Mouse (Mus musculus): ENCODE measurements at regions not wholly inside any gene's neighbourhood (a gene's known extent, or its start where the extent isn't known, plus 50 kb on each side); places are given as distances from the start of the nearest gene placed in this dataset.

DNA sequence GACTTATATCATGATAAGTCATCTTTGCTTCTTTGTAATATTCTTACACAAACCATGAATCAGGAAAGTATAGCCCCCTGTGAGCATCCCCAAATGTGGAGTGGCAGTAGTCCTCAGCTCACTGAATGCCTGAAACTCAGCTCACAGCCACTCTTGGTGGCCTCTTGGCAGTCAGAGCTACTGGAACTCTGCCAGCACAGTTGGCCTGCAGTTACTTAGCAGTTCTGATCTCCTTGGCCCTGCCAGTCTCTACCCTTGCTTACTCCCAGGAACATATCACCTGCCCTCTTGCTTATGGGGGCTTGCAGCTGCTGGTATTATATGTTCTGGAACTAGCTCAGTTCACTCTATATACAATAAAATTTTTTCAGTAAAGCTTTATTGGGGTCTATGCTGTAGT, 167.9 kb upstream of the Mad2l1 start:
- Histone ChIP-seq H3K27me3 (ENCODE audit: insufficient read depth, low read length) (no peaks in the 10 kb centered on the region), H3K9me3 (ENCODE audit: low read length) (no peaks in the 10 kb centered on the region), H3K4me2 (ENCODE audit: low read depth, low read length) (no peak overlapping the region), H3K4me3 (ENCODE audit: low read length) (no peak overlapping the region), H3K9ac (replicated peaks; ENCODE audit: low read length) (no peak overlapping the region), H3K4me1 (ENCODE audit: insufficient read depth, low read length) (no peaks in the 10 kb centered on the region), H3K27ac (no peak overlapping the region), H3K36me3 (ENCODE audit: insufficient read depth, low read length) (no peaks in the 10 kb centered on the region)
- DNase-seq (ENCODE audit: low spot score) (peak; percentile 79), ATAC-seq (peak; percentile 51; the same call in 1 of the 2 replicates)
- TF ChIP-seq CTCF (IDR thresholded peaks at IDR 0.05; ENCODE audit: low read depth), result no peak

DNA sequence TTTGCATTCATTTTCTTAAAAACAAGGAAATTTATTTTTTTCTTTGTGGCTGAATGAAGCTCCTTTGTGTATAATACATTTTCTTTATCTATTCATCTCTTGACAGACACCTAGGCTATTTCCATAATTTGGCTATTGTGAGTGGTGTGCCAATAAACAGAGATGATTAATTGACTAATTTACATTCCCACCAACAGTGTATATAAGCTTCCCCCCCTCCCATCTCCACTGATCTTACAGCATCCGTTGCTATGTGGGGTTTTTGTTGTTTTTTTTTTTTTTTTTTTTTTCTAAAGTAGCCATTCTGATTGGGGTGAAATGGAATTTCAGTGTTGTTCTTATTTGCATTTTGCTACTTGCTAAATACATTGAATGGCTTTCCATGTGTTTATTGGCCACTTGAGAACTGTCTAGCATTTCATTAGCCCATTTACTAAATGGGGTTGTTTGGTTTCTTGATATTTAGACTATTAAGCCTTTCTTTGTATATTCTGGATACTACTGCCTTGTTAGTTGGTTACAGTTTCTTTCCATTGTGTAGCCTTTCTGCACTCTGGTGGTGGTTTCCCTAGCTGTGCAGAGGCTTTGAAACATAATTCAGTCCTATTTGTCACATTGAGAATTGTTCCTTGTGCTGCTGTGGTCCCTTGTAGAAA, 153.8 kb upstream of the Mad2l1 start:
- no peak overlapping the region for H3K4me3 ChIP-seq (ENCODE audit: low read length)
- H3K9me3 ChIP-seq (ENCODE audit: low read length), result no peaks in the 10 kb centered on the region
- 8% methylated on average over 1 of the region's 1 CpGs for WGBS
- DNase-seq (ENCODE audit: low spot score) (no peak), ATAC-seq (no peak)
- H3K27ac ChIP-seq, result no peak overlapping the region
- no peaks in the 10 kb centered on the region for H3K27me3 ChIP-seq (ENCODE audit: insufficient read depth, low read length)
- no peaks in the 10 kb centered on the region for H3K36me3 ChIP-seq (ENCODE audit: insufficient read depth, low read length)
- H3K9ac ChIP-seq (replicated peaks; ENCODE audit: low read length), result no peak overlapping the region
- H3K4me1 ChIP-seq (ENCODE audit: insufficient read depth, low read length), result no peaks in the 10 kb centered on the region
- H3K4me2 ChIP-seq (ENCODE audit: low read depth, low read length), result no peak overlapping the region
- peak; percentile 18; the same call in 1 of the 2 replicates for TF ChIP-seq CTCF (IDR thresholded peaks at IDR 0.05; ENCODE audit: low read depth)

DNA sequence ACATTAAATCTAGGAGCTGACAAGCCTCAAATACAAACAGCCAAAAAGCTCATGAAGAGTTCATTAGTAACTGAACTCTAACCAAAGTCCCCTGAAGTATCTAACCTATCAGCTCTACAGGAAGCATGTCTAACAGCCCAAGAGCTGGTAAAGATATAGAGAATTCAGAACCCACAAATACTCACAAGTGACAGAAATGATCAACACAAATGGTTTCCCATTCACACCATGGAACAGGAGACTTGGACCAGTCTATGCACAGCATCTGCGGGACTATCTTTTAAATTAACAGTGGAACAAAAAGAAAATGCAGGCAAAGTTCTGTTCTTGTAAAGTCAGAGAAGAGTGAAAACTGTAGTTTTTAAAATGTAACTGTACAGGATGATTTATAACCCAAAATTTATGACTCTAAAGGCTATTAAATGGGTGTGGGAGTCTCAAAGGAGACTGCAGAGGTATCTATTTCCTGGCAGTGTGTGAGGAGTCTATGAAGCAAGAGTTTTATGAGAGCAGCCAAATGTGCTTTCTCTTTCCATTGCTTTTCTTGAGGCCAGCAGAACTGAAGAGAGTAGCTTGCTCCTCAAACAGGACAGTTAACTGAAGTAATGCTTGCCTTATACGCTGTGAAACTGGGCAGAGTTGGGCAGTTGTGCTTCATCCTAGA, 152.7 kb upstream of the Mad2l1 start:
- H3K9me3 ChIP-seq (ENCODE audit: low read length), result no peaks in the 10 kb centered on the region
- H3K27me3 ChIP-seq (ENCODE audit: insufficient read depth, low read length), result no peaks in the 10 kb centered on the region
- 94% methylated on average over 2 of the region's 2 CpGs for WGBS
- ATAC-seq (no peak), DNase-seq (ENCODE audit: low spot score) (no peak)
- H3K36me3 ChIP-seq (ENCODE audit: insufficient read depth, low read length), result no peaks in the 10 kb centered on the region
- no peak overlapping the region for H3K4me2 ChIP-seq (ENCODE audit: low read depth, low read length)
- no peak overlapping the region for H3K4me3 ChIP-seq (ENCODE audit: low read length)
- TF ChIP-seq CTCF (IDR thresholded peaks at IDR 0.05; ENCODE audit: low read depth), result no peak
- H3K4me1 ChIP-seq (ENCODE audit: insufficient read depth, low read length), result no peaks in the 10 kb centered on the region
- no peak overlapping the region for H3K27ac ChIP-seq
- no peak overlapping the region for H3K9ac ChIP-seq (replicated peaks; ENCODE audit: low read length)

DNA sequence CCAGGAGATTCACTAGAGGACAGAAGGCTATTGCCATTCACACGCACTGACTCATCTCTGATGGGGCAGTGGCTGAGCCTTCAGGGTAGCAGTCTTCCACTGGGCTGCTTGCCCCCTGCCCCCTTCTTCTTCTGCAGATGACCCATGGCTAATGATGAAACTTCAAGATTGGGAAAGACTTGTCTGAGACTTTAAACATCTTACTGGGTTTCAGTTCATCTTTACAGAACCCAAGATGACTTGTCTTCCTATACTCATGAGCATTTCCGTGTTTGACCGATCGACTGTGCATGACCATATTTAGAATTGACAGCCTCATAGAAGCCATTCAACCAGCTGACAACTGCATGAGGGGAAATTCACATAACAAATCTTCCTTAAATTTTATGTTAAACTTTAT, 140.0 kb upstream of the Mad2l1 start:
- Histone ChIP-seq H3K4me1 (ENCODE audit: insufficient read depth, low read length) (no peaks in the 10 kb centered on the region), H3K27me3 (ENCODE audit: insufficient read depth, low read length) (no peaks in the 10 kb centered on the region), H3K9ac (replicated peaks; ENCODE audit: low read length) (no peak overlapping the region), H3K27ac (no peak overlapping the region), H3K9me3 (ENCODE audit: low read length) (no peaks in the 10 kb centered on the region), H3K36me3 (ENCODE audit: insufficient read depth, low read length) (no peaks in the 10 kb centered on the region), H3K4me2 (ENCODE audit: low read depth, low read length) (no peak overlapping the region), H3K4me3 (ENCODE audit: low read length) (no peak overlapping the region)
- DNase-seq (ENCODE audit: low spot score) (no peak), ATAC-seq (no peak)
- 88% methylated on average over 4 of the region's 4 CpGs for WGBS
- no peak for TF ChIP-seq CTCF (IDR thresholded peaks at IDR 0.05; ENCODE audit: low read depth)

DNA sequence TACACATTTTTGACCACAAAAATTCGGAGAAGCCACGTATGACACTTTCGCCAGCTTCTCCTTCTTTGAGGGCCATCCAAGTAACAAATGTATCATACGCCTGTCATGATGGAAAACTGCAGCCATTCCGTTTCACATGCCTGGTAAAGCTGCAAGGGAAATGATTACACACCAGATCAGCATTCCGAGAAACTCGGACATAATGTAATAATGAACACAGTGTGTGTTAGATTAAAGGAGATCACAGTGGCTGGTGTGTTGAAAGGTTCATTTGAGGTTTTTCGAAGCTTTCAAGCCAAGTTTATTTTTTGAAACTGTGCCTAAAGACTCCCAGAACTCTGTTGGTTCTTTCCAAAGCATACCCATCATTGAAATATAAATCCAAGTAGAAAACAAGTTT, 137.8 kb upstream of the Mad2l1 start:
- H3K27me3 ChIP-seq (ENCODE audit: insufficient read depth, low read length), result no peaks in the 10 kb centered on the region
- H3K36me3 ChIP-seq (ENCODE audit: insufficient read depth, low read length), result no peaks in the 10 kb centered on the region
- DNase-seq (ENCODE audit: low spot score) (no peak), ATAC-seq (no peak)
- WGBS, result 70% methylated on average over 8 of the region's 8 CpGs
- TF ChIP-seq CTCF (IDR thresholded peaks at IDR 0.05; ENCODE audit: low read depth), result no peak
- H3K4me2 ChIP-seq (ENCODE audit: low read depth, low read length), result no peak overlapping the region
- no peak overlapping the region for H3K4me3 ChIP-seq (ENCODE audit: low read length)
- no peaks in the 10 kb centered on the region for H3K9me3 ChIP-seq (ENCODE audit: low read length)
- no peak overlapping the region for H3K9ac ChIP-seq (replicated peaks; ENCODE audit: low read length)
- H3K4me1 ChIP-seq (ENCODE audit: insufficient read depth, low read length), result no peaks in the 10 kb centered on the region
- H3K27ac ChIP-seq, result no peak overlapping the region

DNA sequence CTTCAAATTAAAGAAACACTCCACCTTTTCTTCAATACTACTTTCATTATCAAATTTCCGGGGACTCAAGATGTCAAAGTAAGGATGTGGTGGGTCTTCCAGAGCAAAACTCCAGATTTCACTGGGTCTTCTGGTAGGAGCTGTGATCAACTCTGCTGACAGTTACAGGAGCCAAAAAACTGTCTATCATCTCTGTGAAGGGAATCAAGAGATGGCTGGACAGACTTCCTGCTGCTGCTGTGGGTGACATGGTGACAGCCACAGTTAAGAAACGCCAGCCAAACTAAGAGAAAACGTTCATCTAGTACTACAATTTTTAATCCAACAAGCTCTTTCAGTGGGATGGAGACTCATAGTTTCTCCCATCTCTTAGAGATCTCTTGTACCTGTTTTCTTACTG, 136.5 kb upstream of the Mad2l1 start:
- H3K4me3 ChIP-seq (ENCODE audit: low read length), result no peak overlapping the region
- peak overlapping the region; percentile 20 for H3K27ac ChIP-seq
- DNase-seq (ENCODE audit: low spot score) (no peak), ATAC-seq (0 out of 2 replicates have a peak, but pooled peaks have one; percentile 32)
- no peak overlapping the region for H3K4me2 ChIP-seq (ENCODE audit: low read depth, low read length)
- 30% methylated on average over 3 of the region's 3 CpGs for WGBS
- H3K4me1 ChIP-seq (ENCODE audit: insufficient read depth, low read length), result no peaks in the 10 kb centered on the region
- no peak overlapping the region for H3K9ac ChIP-seq (replicated peaks; ENCODE audit: low read length)
- H3K9me3 ChIP-seq (ENCODE audit: low read length), result no peaks in the 10 kb centered on the region
- no peak for TF ChIP-seq CTCF (IDR thresholded peaks at IDR 0.05; ENCODE audit: low read depth)
- H3K36me3 ChIP-seq (ENCODE audit: insufficient read depth, low read length), result no peaks in the 10 kb centered on the region
- H3K27me3 ChIP-seq (ENCODE audit: insufficient read depth, low read length), result no peaks in the 10 kb centered on the region
